Mouse (Mus musculus): ENCODE data around the gene Cabin1. TPM values are rescaled to one million over a fixed set of nuclear protein-coding genes. Genes with fewer than 3 reads are reported as not detected.
"Not testable (repeated sequence)": the region's sequence is repeated elsewhere in the genome, so short reads cannot be mapped to it uniquely, and the experiment has no call there.

The Cabin1 gene
- polyA plus RNA-seq, 1 experiment, result 59.3 TPM

DNA sequence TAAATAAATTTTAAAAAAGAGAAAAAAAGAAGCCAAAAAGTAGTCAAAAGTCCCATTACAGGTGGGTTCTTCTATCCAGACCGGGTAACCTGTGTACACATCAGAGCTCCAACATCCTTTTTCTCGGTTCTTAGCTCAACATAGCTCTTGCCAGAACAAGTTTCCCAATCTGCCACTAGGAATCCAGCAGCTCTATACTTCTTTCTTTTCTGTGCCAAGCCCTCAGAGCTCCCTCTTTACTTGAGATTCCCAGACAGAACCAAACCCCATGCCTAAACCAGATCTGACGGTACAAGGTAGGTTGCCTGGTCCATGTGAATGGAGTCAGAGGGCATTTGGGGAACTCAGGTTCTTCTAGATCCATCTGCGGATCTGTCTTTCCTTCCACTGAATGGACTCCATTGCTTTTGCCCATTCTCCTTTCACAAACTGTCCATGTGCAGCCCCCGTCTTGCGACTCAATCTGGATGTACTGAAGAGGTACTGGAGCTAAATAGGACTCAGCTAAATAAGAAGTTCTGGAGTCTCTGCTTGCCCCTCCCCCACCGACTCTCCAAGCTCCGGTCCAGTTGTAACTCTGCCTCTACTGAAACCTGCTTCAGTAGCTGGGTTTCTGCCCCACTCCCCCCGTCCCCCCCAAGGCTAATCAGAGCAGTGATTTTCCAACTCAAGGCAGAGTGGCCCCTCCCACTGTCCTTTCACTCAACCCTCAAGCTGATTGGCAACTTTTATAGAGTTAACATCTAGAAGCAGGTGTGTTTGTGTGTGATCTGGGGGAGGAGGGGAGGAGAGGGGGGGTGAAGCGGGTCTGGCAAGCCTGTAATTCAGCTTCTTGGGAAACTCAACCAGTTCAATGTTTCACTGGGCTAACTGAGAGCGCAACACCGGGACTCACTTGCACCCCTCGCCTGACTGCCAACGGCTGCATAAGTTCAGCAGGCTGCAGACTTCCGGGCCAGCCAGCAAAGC is 15.3 kb upstream of the Cabin1 start:
- H3K27me3 ChIP-seq (ENCODE audit: control insufficient read depth, insufficient read depth, low read length), result no peaks in the 10 kb centered on the region
- no peak overlapping the region for H3K27ac ChIP-seq (ENCODE audit: insufficient read depth, low read length)
- no peaks in the 10 kb centered on the region for H3K36me3 ChIP-seq (ENCODE audit: control insufficient read depth, insufficient read depth, low read length)
- WGBS, result 55% methylated on average over 15 of the region's 15 CpGs
- no peak for DNase-seq (ENCODE audit: low read depth in 1 of 2, low spot score in 2 of 2)
- TF ChIP-seq POLR2A (IDR thresholded peaks at IDR 0.05; ENCODE audit: low read depth, low read length), result no peak
- no peak for TF ChIP-seq CTCF (IDR thresholded peaks at IDR 0.05; ENCODE audit: extremely low read depth, insufficient read depth, insufficient read length, insufficient replicate concordance)
- H3K4me1 ChIP-seq (ENCODE audit: control insufficient read depth, insufficient read depth, insufficient read length), result no peaks in the 10 kb centered on the region; the same call in 1 of the 2 replicates
- H3K4me3 ChIP-seq (ENCODE audit: extremely low read depth, insufficient read depth, insufficient read length), result no peak overlapping the region

DNA sequence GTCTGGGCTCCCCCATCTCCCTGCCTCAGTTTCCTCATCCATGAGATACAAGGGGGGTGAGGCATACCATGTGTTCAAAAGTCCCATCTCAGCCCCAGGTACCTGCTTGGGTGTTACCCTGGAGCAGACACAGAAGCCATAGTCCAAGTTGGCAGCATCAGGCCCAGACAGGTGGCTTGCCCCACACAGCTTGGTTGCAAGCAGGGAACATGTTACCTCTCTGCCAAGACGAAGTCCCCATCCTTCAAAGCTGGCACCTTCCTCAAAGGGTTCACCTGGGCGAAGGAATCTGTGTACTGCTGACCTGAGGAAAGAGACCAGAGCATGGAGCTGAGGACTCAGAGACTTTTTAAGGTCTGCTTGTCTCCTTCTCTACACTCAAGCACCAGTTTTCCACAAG is 13.7 kb upstream of the Cabin1 start:
- H3K27ac ChIP-seq (ENCODE audit: insufficient read depth, low read length), result no peak overlapping the region
- no peaks in the 10 kb centered on the region for H3K36me3 ChIP-seq (ENCODE audit: control insufficient read depth, insufficient read depth, low read length)
- no peak for TF ChIP-seq CTCF (IDR thresholded peaks at IDR 0.05; ENCODE audit: extremely low read depth, insufficient read depth, insufficient read length, insufficient replicate concordance)
- no peak for TF ChIP-seq POLR2A (IDR thresholded peaks at IDR 0.05; ENCODE audit: low read depth, low read length)
- peaks cover under 1% of the 10 kb centered on the region; the same call in 1 of the 2 replicates for H3K4me1 ChIP-seq (ENCODE audit: control insufficient read depth, insufficient read depth, insufficient read length)
- no peak overlapping the region for H3K4me3 ChIP-seq (ENCODE audit: extremely low read depth, insufficient read depth, insufficient read length)
- 93% methylated on average over 2 of the region's 2 CpGs for WGBS
- no peaks in the 10 kb centered on the region for H3K27me3 ChIP-seq (ENCODE audit: control insufficient read depth, insufficient read depth, low read length)
- DNase-seq (ENCODE audit: low read depth in 1 of 2, low spot score in 2 of 2), result no peak

DNA sequence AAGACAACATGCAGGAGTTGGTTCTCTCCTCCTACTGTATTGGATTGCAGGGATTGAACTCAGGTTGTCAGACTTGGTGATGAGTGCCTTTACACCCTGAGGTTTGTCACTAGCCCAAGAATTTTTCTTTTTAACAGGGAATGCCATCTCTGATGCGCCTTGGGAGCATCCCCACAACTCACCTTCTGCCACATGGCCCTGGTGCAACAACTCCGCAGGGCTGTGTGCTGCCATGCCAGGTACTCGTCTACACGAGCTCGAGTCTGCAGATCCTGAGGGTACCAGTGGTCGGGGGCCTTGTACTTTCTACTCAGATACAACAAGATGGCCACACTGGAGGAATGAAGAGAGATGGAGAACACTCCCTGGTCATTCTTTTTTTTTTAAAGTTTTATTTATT is 12.4 kb upstream of the Cabin1 start:
- Histone ChIP-seq H3K4me3 (ENCODE audit: extremely low read depth, insufficient read depth, insufficient read length) (no peak overlapping the region), H3K27me3 (ENCODE audit: control insufficient read depth, insufficient read depth, low read length) (no peaks in the 10 kb centered on the region), H3K27ac (ENCODE audit: insufficient read depth, low read length) (no peak overlapping the region), H3K36me3 (ENCODE audit: control insufficient read depth, insufficient read depth, low read length) (no peaks in the 10 kb centered on the region), H3K4me1 (ENCODE audit: control insufficient read depth, insufficient read depth, insufficient read length) (peaks cover 8% of the 10 kb centered on the region; the same call in 1 of the 2 replicates)
- TF ChIP-seq CTCF (IDR thresholded peaks at IDR 0.05; ENCODE audit: extremely low read depth, insufficient read depth, insufficient read length, insufficient replicate concordance) (no peak), POLR2A (IDR thresholded peaks at IDR 0.05; ENCODE audit: low read depth, low read length) (no peak)
- WGBS, result 88% methylated on average over 6 of the region's 6 CpGs
- no peak for DNase-seq (ENCODE audit: low read depth in 1 of 2, low spot score in 2 of 2)

DNA sequence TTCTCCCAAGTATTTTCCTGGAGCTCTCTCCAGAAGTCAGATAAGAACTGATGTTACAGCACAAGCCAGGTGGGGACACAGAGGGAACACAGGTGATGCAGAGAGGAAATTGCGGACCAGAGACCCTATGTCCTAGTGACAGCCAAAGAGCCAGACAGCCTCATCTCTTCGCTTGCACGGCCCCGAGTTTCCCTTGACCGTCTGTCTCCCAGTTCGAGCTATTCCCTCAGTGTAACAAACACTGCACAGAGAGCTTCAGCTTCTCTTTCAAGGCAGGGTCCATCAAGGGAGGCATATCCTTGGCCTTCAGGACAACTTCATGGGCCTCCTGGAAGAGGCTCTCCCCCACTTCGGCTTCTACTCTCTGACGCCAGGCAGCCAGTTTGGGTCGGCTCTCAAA is 10.4 kb upstream of the Cabin1 start:
- Histone ChIP-seq H3K4me3 (ENCODE audit: extremely low read depth, insufficient read depth, insufficient read length) (no peak overlapping the region), H3K4me1 (ENCODE audit: control insufficient read depth, insufficient read depth, insufficient read length) (peaks cover 8% of the 10 kb centered on the region; the same call in 1 of the 2 replicates), H3K36me3 (ENCODE audit: control insufficient read depth, insufficient read depth, low read length) (no peaks in the 10 kb centered on the region), H3K27me3 (ENCODE audit: control insufficient read depth, insufficient read depth, low read length) (no peaks in the 10 kb centered on the region), H3K27ac (ENCODE audit: insufficient read depth, low read length) (no peak overlapping the region)
- no peak for DNase-seq (ENCODE audit: low read depth in 1 of 2, low spot score in 2 of 2)
- 89% methylated on average over 9 of the region's 9 CpGs for WGBS
- no peak for TF ChIP-seq POLR2A (IDR thresholded peaks at IDR 0.05; ENCODE audit: low read depth, low read length)
- TF ChIP-seq CTCF (IDR thresholded peaks at IDR 0.05; ENCODE audit: extremely low read depth, insufficient read depth, insufficient read length, insufficient replicate concordance), result no peak

DNA sequence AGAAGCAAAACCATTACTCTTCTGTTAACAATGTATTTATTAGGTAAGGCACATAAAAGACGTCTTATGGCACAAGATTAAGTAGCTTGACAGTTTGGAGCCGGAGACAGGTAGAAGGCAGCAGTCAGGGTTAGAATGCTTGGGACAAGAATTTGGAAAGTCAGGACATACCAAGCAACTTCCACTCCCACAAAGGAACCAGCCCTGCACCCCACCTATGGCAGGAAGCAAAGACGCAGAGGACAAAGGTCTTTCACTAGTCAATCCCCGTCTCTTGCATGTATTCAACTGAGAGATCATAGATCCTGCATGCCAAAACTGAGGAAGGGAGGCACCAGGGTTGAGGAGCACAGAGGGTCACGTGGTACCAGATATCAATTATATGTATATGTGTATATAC is 10.0 kb upstream of the Cabin1 start:
- no peak for DNase-seq (ENCODE audit: low read depth in 1 of 2, low spot score in 2 of 2)
- Histone ChIP-seq H3K27me3 (ENCODE audit: control insufficient read depth, insufficient read depth, low read length) (no peaks in the 10 kb centered on the region), H3K27ac (ENCODE audit: insufficient read depth, low read length) (no peak overlapping the region), H3K4me1 (ENCODE audit: control insufficient read depth, insufficient read depth, insufficient read length) (peaks cover 8% of the 10 kb centered on the region; the same call in 1 of the 2 replicates), H3K4me3 (ENCODE audit: extremely low read depth, insufficient read depth, insufficient read length) (no peak overlapping the region), H3K36me3 (ENCODE audit: control insufficient read depth, insufficient read depth, low read length) (no peaks in the 10 kb centered on the region)
- TF ChIP-seq CTCF (IDR thresholded peaks at IDR 0.05; ENCODE audit: extremely low read depth, insufficient read depth, insufficient read length, insufficient replicate concordance) (no peak), POLR2A (IDR thresholded peaks at IDR 0.05; ENCODE audit: low read depth, low read length) (no peak)
- 95% methylated on average over 5 of the region's 5 CpGs for WGBS

DNA sequence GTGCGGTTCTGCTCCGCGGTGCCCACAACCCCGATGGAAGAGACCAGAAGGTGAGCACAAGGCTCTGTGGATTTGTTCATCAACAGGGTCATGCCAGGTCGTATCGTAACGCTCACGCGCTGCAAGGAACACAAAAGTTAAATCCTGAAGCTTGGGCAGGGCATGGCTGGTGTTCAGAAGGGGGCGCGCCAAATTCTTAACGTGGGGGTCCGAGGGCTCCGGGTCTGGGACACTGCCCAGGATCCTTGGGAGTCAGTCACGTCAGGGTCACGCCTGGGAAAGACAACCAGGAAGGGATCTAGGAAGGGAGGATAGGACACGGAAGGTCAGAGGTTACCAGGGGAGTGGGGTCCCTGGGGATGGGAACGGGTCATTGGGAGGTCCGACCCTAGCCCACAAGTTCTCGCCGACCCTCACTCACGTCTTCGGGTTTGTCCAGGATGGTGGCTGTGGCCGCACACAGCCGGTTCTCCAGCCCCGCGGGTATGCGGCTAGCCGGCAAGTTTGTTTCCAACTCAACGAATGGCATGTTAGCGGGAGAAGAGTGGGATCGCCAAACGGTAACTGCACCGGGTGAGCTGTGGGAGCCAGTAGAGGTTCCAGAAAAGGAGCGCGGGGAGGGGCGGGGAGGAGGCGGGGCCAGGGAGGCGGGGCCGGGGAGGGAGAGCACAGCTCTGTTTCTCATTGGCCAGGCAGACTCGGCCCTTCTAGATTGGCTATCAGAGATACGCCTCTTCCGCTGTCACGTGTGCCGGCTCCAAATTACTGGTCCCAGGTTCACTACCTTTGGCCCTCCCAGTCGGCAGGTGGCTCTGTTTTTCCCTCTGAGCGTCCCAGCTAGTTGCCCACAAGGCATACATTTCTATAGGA is 8.9 kb upstream of the Cabin1 start, which contains the start of gene Ddt:
TSS of gene Ddt (minus strand) at position 620 of the 870 bp plus-strand sequence.
- peak; percentile 85 to 86 for DNase-seq (ENCODE audit: low read depth in 1 of 2, low spot score in 2 of 2)
- Histone ChIP-seq H3K27ac (ENCODE audit: insufficient read depth, low read length) (peak within 1 kb of the TSS; percentile 6; the same call in 1 of the 2 replicates), H3K4me1 (ENCODE audit: control insufficient read depth, insufficient read depth, insufficient read length) (peaks cover 8% of the 10 kb centered on the region; the same call in 1 of the 2 replicates), H3K27me3 (ENCODE audit: control insufficient read depth, insufficient read depth, low read length) (no peaks in the 10 kb centered on the region), H3K4me3 (ENCODE audit: extremely low read depth, insufficient read depth, insufficient read length) (peak within 1 kb of the TSS; percentile 74), H3K36me3 (ENCODE audit: control insufficient read depth, insufficient read depth, low read length) (no peaks in the 10 kb centered on the region)
- TF ChIP-seq CTCF (IDR thresholded peaks at IDR 0.05; ENCODE audit: extremely low read depth, insufficient read depth, insufficient read length, insufficient replicate concordance), result 0 out of 2 replicates have a peak, but pooled peaks have one; percentile 1
- TF ChIP-seq POLR2A (IDR thresholded peaks at IDR 0.05; ENCODE audit: low read depth, low read length), result no peak
- WGBS, result under 1% methylated on average over 47 of the region's 47 CpGs

DNA sequence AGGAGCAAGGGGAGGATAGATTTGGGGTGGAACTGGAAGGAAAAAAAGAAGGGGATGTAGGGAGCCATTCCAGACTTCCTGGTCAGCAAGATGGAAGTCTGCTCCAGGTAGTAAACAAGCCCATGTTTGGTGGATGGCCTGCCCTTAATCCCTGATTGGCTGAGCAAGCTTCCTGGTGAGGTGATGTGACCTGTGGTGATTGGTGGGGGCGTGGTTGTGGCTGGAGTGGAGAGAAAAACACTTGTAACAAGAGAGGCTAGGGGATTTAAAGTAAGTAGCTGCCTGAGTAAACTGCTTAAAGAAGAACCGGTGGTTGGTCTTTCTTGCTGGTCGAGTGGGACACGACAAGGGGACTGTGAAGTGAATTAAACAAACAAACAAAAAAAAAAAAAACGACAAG is 3.6 kb upstream of the Cabin1 start:
- DNase-seq (ENCODE audit: low read depth in 1 of 2, low spot score in 2 of 2); H3K27ac ChIP-seq (ENCODE audit: insufficient read depth, low read length); H3K36me3 ChIP-seq (ENCODE audit: control insufficient read depth, insufficient read depth, low read length); H3K27me3 ChIP-seq (ENCODE audit: control insufficient read depth, insufficient read depth, low read length); H3K4me3 ChIP-seq (ENCODE audit: extremely low read depth, insufficient read depth, insufficient read length); H3K4me1 ChIP-seq (ENCODE audit: control insufficient read depth, insufficient read depth, insufficient read length): not testable (repeated sequence)
- WGBS, result 64% methylated on average over 5 of the region's 5 CpGs

Measured in spleen, adult 2 months (tissue).